ENCODE assay signal across 11 mouse cellular contexts in the genomic region with DNA sequence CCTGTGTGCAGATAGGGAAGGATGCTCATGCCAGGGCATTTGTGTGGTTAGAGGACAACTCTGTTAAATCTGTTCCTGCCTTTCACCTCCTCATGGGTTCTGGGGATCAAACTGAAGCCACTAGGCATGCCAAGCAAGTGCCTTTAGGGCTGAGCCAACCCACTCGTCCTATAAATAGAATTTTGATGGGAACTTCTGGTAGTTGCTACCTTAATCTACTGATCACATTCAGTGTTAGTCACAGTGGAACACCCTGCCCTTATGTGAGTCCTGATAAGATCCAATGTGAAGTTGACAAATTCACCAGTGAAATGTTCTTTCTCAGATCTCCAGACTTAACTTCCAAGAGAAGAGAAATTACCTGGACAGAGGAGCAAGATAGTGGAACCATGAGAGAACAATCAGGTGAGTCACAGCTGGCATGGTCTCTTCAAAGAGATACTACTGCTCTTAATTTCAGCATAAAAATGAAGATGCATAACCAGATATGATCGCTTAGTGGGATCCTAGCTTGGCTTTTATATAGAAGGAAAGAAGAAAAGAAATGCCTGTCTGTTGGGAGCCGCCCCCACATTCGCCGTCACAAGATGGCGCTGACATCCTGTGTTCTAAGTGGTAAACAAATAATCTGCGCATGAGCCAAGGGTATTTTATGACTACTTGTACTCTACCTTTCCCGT.
A peak's percentile ranks its signal among the peaks of the same experiment; 100 is the strongest.
DNase-seq lines count a peak whose midpoint lies in the region; ATAC-seq lines count a peak whose summit lies in the region.
"Had no signal": no experiment of that assay in that cellular context is flagged by ENCODE, and none has a peak within 500 bp of the region (broad histone marks: within the 10 kb centered on the region; RNA-seq: fewer than 3 reads in every experiment).

No protein-coding gene starts in this region.

- no peaks in the 10 kb centered on the region for H3K36me3 ChIP-seq in forebrain, embryonic 11.5 days (ENCODE audit: control insufficient read depth, insufficient read depth, low read length)
- no peaks in the 10 kb centered on the region for H3K36me3 ChIP-seq in forebrain, embryonic 16.5 days (ENCODE audit: control insufficient read depth, insufficient read depth)
- H3K36me3 ChIP-seq: hindbrain, embryonic 15.5 days; limb, embryonic 12.5 days had no signal

- no peaks in the 10 kb centered on the region for H3K4me1 ChIP-seq in forebrain, embryonic 11.5 days (replicated peaks; ENCODE audit: control insufficient read depth, insufficient read depth, low read length)
- H3K4me1 ChIP-seq in forebrain, embryonic 16.5 days (replicated peaks; ENCODE audit: control insufficient read depth, insufficient read depth, low read length) = no peaks in the 10 kb centered on the region
- H3K4me1 ChIP-seq: hindbrain, embryonic 15.5 days; limb, embryonic 12.5 days had no signal

- no peak overlapping the region for H3K4me2 ChIP-seq in forebrain, embryonic 11.5 days (ENCODE audit: low read depth, low read length, severe bottlenecking)
- H3K4me2 ChIP-seq in forebrain, embryonic 16.5 days (ENCODE audit: low read length) = no peak overlapping the region
- H3K4me2 ChIP-seq: hindbrain, embryonic 15.5 days; limb, embryonic 12.5 days had no signal

- H3K27me3 ChIP-seq in forebrain, embryonic 11.5 days (ENCODE audit: control insufficient read depth, insufficient read depth, low read length) = no peaks in the 10 kb centered on the region
- H3K27me3 ChIP-seq in forebrain, embryonic 16.5 days (replicated peaks; ENCODE audit: control insufficient read depth, insufficient read depth, low read length) = no peaks in the 10 kb centered on the region
- H3K27me3 ChIP-seq: CH12.LX; hindbrain, embryonic 15.5 days; limb, embryonic 12.5 days had no signal

- WGBS in forebrain, embryonic 11.5 days = 96% methylated on average over 7 of the region's 8 CpGs
- WGBS in forebrain, embryonic 16.5 days = 93% methylated on average over 6 of the region's 8 CpGs

- peak; percentile 25 for DNase-seq in forebrain, embryonic 11.5 days (ENCODE audit: low spot score)
- DNase-seq in spleen, postnatal 36 days (ENCODE audit: low spot score in 2 of 2) = peak; percentile 19 to 51
- no peak for DNase-seq in spleen, adult 12 weeks (ENCODE audit: low spot score)
- DNase-seq in kidney, postnatal 10 days = peak; percentile 33
- peak; percentile 46 for DNase-seq in thymus, postnatal 25 days
- no peak for DNase-seq in right cerebral cortex, adult 18-20 months
- no peak for DNase-seq in spleen, postnatal 14 days (ENCODE audit: low spot score in 2 of 2)

- no peaks in the 10 kb centered on the region for H3K9me3 ChIP-seq in forebrain, embryonic 11.5 days (ENCODE audit: control insufficient read depth, low read length)
- H3K9me3 ChIP-seq in forebrain, embryonic 16.5 days (ENCODE audit: control insufficient read depth, low read length) = no peaks in the 10 kb centered on the region
- H3K9me3 ChIP-seq: hindbrain, embryonic 15.5 days; limb, embryonic 12.5 days had no signal

- no peak overlapping the region for H3K27ac ChIP-seq in forebrain, embryonic 11.5 days (ENCODE audit: low read depth, low read length)
- H3K27ac ChIP-seq in forebrain, embryonic 16.5 days (ENCODE audit: low read length) = no peak overlapping the region
- H3K27ac ChIP-seq: hindbrain, embryonic 15.5 days; limb, embryonic 12.5 days had no signal

- no peak overlapping the region for H3K4me3 ChIP-seq in forebrain, embryonic 11.5 days (ENCODE audit: low read depth, low read length)
- no peak overlapping the region for H3K4me3 ChIP-seq in forebrain, embryonic 16.5 days (replicated peaks; ENCODE audit: low read length)
- H3K4me3 ChIP-seq: hindbrain, embryonic 15.5 days; limb, embryonic 12.5 days had no signal

- no peak overlapping the region for H3K9ac ChIP-seq in forebrain, embryonic 11.5 days (ENCODE audit: low read length)
- no peak overlapping the region for H3K9ac ChIP-seq in forebrain, embryonic 16.5 days (replicated peaks; ENCODE audit: low read depth, low read length)
- H3K9ac ChIP-seq: hindbrain, embryonic 15.5 days; limb, embryonic 12.5 days had no signal

- no peak for ATAC-seq in forebrain, embryonic 11.5 days (replicated peaks; ENCODE audit: low FRiP score)
- ATAC-seq in forebrain, embryonic 16.5 days = no peak

Comparison
In these comparisons a context has a peak if more than half of its experiments do, and no peak if none do; other contexts are left out.
1. DNase-seq: peak in forebrain, embryonic 11.5 days (single experiment), spleen, postnatal 36 days (2 of 2), kidney, postnatal 10 days (single experiment) and thymus, postnatal 25 days (single experiment); none in spleen, adult 12 weeks (single experiment), right cerebral cortex, adult 18-20 months (single experiment) and spleen, postnatal 14 days (0 of 2).